Mouse (Mus musculus) left cerebral cortex, postnatal 10 days (tissue): ENCODE data around the gene Fam107b. TPM values are rescaled to one million over a fixed set of nuclear protein-coding genes. Genes with fewer than 3 reads are reported as not detected.

ENCODE experiments used
- DNase-seq, 2 experiments: peaks; one replicate each; pipeline ENCODE4 v3.0.0; 2021 to 2022; ENCODE audit warnings: low spot score in 2 of 2, mixed read lengths in 1 of 2; ENCODE audit errors: extremely low spot score in 1 of 2
- intact Hi-C: fragments of 180-260 bp; cut with DNase I; formaldehyde crosslinking; loops from one replicate; pipeline ENCODE4 v1.15.1; 2025
- total RNA-seq, 2 experiments: library from RNA; stranded (reverse); gene quantifications; 2 replicates each; pipeline ENCODE4 v1.2.3; 2021

The Fam107b gene
- total RNA-seq, 2 experiments from 2014 or later, result 11.0 to 13.3 TPM

DNA sequence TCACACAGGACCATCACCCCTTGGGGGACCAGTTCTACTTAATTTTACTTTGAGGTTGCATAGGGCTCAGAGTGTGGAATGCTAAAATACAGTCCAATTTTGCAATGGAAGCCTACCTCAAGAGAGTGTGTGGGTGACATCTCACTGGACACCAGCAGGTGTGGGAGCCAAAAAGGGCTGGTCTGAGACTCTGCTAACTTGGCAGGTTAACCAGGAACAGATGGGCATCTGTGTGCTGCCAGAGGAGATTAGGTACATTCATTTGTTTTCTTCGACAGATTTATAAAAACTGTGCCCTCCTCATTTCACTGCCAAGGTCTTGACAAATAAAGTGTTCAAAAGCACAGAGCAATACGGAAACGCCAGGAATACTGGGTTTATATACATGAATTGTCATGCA is 32.3 kb downstream of the Fam107b start:
- intact Hi-C loops, result no loop called here
- no peak for DNase-seq

DNA sequence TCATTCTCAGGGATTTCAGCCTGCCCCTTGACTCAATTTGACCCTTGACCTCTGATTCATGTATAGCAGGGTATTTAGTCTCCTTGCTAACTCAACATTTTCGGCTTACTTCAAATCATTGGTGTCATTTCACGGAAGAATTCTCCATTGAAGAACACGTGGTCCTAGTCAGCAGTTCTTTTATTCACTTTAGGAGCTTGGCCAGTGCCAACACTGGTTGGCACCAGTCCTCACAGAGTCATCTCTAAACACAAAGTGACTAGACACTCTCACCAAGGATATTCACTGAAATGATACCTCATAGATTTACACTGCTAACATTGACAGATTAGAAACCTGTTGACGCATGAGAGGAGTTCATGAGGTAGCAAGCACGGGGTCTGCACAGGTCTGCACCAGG is 32.9 kb downstream of the Fam107b start:
- intact Hi-C loops, result no loop called here
- DNase-seq, result no peak

DNA sequence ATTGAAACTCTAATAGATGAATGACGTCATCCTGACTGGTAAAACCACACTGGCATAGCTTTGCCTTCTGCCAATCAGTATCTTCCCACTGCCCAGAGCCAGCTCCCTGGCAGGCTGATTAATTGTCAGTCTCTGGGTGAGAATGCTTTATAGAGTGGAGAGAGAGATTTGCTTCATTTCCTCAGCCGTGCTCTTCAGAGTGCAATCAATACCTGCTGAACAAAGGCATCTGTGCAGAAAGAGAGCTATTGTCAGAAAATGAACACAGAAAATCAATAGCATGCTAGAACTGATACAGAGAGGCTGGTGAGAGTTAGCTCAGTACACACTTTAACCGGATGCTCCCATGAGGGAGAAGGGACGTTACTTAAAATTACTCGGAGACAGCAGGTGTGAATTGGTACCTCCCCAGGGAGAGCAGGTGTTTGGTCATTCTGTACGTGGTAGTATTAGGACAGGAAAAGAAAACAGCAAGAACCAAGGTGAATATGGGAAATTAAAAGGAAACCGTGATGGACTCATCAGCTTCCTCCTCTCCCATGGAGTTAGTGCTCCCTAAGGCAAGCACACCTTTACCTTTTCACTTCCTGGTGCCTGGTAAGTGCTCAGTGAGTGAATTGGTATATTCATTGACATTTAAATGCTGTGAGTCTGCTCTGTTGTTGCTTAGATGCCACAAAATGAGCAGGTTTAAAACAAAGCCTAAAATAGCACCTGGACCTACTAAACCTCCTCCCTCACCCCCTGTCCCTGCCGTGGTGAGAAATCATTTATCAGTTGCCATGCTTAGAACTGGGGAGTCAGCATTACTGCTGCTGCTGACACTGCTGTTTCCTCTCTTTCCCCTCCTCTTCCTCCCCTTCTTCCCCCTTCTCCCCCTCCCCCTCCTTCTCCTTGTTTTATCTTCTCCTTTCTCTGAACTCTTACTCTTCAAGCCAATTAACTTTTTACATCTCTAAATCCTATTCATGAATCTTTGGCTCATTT is 38.9 kb downstream of the Fam107b start:
- intact Hi-C loops, result no loop called here
- DNase-seq, result no peak

DNA sequence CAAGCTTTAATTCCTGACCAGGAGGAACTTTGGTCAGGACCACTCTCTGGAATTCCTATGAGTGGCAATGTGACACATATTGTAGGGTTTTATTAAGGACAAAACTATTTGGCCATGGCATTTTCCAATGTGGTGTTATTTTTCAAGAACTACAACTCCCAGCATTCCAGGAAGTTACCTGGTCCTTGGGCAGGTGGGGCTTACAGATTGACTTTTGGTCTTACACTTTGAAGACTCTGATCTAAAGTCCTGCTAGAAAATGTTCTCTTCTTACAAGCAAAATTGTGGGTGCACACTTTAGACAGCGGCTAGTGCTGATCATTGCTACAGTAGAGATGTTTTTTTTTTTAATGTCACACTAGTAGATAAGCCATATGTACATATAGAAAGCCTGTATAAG is 48.2 kb downstream of the Fam107b start:
- intact Hi-C loops, result no loop called here

DNA sequence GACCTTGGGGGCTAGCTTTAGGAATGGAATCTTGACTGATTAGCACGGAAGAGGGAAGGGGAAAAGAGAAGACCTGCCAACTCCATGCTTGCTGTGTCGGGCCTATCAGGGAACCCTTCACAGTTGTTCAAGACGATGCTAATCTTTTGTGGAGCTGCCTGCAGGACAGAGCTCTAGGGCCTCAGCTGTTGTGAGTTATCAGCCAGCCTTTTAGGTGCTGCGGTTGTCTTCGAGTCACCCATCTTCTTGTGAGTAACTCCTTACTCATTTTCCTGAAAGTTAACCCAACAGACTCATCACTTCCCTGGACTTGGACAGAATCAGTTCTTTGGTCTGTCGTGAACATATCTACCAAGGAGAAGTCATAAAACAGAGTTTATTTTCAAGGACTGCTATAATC is 51.3 kb downstream of the Fam107b start:
- DNase-seq, result no peak
- intact Hi-C loops, result no loop called here

More for the DNA sequence above, 48.2 kb downstream of the Fam107b start:
- no peak for DNase-seq

DNA sequence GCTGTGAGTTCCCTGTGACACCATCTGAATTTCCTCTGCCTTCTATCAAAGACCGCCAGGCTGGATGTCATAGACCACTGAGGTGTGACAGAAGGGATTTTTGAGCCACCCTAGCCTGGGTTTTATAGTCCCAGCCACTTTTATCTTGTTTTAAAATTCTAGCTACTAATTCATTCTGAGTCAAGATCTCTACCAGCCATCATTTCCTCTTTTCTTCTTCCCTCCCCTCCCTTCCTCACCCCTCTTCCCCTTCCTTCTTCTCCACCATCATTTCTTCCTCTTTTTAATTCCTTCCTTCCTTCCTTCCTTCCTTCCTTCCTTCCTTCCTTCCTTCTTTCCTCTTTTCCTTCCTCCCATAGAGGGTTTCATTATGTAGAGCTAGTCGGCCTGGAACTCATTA is 51.9 kb downstream of the Fam107b start:
- intact Hi-C loops, result no loop called here
- DNase-seq, result no peak

DNA sequence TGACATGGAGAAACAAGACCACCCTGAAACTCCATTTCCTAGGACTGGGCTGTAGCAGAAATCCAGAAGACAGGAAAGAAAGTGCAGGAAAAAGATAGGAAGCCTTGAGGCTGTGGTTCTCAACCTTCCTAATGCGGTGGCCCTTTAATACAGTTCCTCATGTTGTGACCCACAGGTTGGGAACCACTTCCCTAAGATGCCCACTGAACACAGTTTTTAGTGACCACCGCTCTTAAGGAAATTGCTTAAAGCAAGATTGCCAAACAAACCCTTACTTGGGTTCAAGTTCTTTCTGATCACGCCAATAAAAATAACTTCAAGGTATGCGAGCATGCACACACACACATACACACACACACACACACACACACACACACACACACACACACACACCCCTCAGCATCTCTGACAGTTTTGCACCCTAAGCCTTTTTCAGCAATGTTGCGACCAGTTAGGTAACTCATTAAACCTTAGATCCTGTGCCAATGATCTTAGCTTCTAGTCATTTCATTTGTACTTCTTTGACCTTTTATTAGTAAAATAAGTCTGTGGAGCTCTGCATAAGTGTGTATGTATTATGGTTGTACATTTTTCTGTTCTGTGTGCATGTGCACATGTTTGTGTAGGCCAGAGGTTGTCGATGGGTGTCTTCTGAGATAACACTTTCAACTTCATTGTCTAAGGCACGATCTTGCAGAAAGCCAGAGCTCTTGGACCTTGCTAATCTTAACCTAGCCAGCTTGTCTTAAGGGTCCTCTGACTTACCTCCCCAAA is 53.1 kb downstream of the Fam107b start:
- DNase-seq, result no peak
- intact Hi-C loops, result no loop called here

DNA sequence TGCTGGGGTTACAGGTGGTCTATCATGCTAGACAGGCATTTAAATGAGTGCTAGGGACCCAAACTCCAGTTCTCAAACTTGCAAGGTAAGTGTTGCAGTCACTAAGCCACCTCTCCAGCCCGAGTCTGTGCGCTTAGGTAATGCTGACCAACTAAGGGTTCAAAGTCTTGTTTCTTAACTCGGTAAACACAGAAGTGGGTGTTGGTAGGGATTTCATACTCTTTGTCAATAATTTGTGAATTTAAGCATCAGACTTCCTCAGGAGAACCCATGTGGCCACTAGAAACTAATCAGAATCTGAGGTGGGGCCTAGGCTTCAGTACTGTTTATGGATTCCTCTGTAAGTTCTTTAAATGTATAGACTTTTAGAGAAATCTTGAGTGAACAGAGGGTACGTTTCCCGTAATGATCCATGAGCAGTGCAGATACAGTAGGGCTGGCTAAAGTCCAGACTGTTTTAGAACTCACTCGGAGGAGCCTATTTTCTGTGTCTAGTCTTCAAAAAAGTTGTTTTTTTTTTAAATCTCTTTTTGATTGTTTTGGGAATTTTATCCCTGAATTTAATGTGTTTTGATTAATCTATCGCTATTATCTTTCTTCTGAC is 53.8 kb downstream of the Fam107b start:
- no peak for DNase-seq
- intact Hi-C loops, result no loop called here

DNA sequence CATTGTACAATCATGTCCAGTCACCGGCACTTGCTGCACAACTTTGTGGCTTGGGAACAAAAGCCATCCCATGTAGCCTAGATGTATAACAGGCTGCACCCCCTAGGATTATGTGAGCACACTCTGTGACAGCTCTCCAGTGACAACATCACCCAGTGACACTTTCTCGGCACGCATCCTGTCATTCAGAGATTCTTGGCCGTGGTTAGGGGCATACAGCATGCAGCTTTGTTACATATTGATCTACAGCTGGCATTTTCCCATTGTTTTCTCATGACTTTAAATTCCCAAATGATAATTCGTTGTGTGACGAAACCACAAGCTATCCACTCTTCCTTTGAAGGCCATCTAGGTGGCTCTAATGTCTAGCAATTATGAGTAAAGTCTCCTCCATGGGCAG is 58.8 kb downstream of the Fam107b start:
- intact Hi-C loops, result no loop called here
- DNase-seq, result no peak

DNA sequence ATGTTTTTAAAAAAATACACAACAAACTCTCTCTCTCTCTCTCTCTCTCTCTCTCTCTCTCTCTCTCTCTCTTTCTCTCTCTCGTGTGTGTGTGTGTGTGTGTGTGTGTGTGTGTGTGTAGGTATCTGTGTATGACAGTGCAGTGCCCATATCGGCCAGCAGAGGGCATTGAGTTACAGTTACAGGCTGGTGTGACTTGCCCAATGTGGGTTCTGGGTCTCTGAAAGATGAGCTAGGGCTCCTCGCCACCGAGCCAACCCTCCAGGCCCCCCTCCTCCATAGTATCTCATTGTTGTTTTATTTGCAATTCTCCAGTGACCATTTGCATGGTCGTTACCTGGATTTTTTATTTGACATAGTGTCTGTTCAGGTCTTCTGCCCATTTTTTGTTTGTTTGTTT is 59.5 kb downstream of the Fam107b start:
- intact Hi-C loops, result no loop called here

DNA sequence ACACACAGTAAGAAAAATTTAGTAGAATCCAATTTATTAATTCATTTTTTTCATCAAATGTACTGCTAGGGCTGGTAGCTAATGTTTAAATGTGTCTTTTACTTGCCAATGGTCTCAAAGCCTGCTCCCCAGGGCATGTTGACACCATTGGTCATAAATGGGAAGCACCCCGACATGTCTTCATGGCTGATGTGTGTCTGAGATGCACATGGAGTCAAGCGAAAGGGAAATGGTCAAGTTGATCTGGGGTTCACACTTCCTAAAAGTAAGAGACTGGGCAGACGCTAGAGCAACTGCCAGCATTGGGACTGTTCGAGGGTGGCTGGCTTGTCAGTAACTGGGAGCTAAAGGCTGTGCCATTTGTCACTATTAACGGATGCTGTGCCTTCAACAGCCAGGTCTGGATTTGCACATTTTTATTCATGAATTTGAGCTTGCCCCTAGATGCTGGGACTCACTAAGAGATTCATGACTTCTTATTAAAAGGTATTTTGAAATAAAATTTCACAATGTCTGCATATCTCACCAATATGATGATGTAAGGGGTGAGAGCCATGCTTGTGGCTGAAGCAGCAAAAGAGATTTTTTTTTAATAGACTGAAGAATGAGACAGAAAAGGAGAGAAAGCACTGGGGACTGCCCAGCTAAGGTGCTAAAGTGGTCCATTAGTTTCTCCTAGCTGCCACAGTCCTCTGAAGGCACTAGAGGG is 60.6 kb downstream of the Fam107b start:
- DNase-seq, result no peak
- intact Hi-C loops, result no loop called here

More for the DNA sequence above, 59.5 kb downstream of the Fam107b start:
- DNase-seq, result peak in 1 of 2 experiments; percentile 25

DNA sequence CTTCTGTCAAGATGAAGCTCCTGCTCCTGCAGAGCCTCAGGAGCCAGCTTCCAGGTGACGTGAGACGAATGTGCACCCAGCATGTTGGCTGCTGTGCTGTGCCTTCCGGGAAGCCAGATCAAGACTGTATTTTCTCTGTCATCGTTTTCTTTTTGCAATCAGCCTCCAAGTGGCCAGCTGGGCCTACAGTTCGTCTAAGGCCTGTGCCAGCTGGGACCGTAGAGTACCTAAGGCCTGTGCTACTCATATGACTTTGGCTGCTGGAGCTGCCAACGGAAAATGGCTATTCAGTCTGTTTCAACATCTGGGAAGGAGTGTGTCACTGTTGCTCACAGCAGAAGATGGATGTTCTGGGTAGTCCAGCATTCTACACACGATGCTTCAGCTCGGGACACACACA is 62.8 kb downstream of the Fam107b start:
- intact Hi-C loops, result no loop called here
- no peak for DNase-seq

DNA sequence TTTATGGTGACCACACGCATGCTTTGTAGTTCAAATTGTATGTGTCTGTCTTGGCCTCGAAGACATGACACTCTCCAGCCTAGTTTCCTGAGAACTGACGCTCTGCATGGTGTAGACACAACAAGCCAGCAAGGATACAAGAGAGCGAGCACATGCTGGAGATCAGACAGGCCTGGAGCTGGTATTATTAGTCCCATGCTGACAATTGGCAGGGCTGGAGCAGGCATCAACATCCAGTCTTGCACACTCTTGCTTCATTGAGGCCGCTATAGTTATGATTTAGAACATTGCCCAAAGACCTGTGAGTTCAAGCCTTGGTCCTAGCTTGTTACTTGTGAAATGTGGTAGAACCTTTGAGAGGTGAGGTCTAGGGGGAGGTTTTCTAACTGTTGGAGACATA is 66.5 kb downstream of the Fam107b start:
- DNase-seq, result no peak
- intact Hi-C loops, result no loop called here

DNA sequence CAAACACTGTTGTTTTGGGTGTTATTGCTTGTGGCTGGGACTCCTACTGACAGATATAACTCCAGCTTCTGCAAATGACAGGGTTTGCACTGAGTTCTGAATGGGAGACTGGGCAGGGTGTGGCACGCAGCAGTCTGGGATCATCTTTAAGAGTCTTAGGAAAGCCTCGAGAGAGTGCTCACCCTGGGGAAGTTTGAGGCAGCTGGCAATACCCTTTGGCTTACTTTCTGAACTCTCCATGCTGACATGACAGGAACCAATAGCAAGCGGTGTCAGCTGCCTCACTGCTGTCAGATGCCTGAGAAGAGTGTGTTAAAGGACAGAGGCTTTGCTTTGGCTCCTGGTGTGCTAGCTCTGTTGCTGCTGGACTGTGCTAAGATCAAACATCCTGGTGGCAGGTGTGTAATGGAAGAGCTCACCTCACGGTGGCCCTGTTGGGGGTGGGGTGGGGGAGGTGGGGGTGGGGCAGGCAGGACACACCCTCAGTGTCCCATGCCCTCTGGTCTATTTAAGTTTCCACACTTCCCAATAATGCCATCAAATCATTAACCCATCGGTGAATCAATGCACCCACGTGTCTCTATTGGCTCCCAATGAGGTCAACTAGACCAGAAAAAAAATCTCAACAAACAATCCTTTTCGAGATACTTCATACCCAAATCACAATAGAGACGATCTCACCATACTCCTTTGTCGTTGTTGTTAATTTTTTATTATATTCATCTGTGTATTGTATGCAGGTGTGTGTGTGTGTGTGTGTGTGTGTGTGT is 70.9 kb downstream of the Fam107b start:
- no peak for DNase-seq

DNA sequence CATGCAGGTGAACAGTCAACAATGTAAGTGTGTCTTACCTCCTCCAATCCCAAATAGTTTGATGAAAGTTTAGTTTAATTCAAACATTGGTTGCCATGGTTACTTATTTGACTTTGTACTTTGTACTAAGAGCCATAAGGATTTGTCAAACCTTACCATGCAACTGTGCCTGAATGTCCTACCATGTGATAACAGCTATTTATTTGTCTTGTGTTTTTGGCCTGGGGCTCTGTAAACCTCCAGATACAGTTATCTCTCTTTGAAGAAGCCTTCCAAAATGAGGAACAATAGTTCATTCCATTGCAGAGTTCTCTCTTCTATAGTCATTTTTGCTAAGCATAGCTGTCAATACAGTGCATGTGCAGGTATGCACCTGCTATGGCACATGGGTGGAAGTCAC is 72.7 kb downstream of the Fam107b start:
- no peak for DNase-seq
- intact Hi-C loops, result no loop called here

More for the DNA sequence above, 70.9 kb downstream of the Fam107b start:
- intact Hi-C loops, result no loop called here

DNA sequence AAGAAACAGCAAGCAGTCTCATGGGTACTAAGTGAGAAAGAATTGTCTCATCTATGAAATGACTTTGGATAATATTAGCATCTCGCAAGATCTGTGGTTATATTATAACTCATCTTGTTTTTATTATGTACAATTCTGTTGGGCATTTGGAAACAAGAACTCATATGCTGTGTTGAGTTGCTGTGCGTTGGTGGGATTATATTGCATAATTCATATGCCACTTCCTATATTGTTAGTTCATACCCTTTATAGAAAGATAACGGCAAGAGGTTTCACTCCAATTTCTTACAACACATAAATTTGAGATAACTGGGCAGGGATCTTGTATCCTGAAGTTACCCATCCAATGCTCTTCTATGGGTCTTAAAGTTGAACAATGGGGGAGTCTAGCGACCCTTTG is 75.5 kb downstream of the Fam107b start:
- intact Hi-C loops, result no loop called here
- DNase-seq, result no peak

DNA sequence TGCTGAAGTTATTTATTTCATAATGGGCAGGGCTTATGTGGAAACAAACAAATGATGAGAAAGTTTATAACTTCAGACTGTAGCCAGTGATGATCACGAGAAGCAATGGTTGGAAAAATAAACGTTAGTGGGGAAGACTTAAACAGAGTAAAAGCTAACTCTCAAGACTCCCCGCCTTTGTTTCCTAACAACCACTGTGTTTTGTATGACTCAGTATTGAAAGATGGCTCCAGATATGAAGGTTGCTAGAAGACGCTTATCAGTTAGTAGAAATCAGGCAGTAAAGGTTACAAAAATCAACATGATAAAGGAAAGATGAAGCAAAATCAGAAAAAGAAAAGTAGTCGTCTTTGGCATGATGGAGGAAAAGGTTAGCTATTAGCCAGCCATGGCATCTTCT is 78.9 kb downstream of the Fam107b start:
- DNase-seq, result no peak
- intact Hi-C loops, result no loop called here

DNA sequence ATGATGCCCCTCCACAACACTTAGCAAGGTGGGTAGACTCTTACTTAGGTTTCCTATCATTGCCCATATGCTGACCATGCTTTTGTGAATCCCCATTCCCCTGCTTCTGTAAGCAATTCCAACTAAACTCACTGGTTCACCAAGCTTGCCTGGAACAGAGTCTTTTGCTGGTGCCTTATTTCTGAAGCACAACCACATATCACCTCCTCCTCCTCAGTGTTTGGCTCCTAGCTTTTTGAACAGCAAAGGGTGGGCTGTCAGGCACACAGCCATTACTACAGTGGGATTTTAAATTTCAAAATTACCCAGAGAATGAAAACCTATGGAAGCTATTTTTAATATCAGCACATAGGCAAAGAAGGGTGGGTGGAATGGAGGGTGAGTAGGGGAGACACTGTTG is 84.3 kb downstream of the Fam107b start:
- intact Hi-C loops, result no loop called here
- DNase-seq, result no peak
